Mouse (Mus musculus) layer of hippocampus, postnatal 25 days (tissue): Measurements from ENCODE around the gene Scrg1. TPM values are rescaled to one million over a fixed set of nuclear protein-coding genes. Genes with fewer than 3 reads are reported as not detected.
"Not testable (repeated sequence)": the region's sequence is repeated elsewhere in the genome, so short reads cannot be mapped to it uniquely, and the experiment has no call there.

ENCODE experiments used
- DNase-seq, 2 experiments: peaks; one replicate each; pipeline ENCODE4 v3.0.0; 2022; ENCODE audit warnings: mixed read lengths in 2 of 2, low spot score in 1 of 2; ENCODE audit errors: extremely low spot score in 1 of 2
- total RNA-seq, 2 experiments: library from RNA; stranded (reverse); gene quantifications; 2 replicates each; pipeline ENCODE4 v1.2.3; 2021

The Scrg1 gene
- total RNA-seq, 2 experiments from 2014 or later: 68.3 to 75.4 TPM

- not testable (repeated sequence) for DNase-seq
Observed at GRCm38 (mm10) chr8:57505500-57505899, 49.8 kb downstream of the Scrg1 start.

DNA sequence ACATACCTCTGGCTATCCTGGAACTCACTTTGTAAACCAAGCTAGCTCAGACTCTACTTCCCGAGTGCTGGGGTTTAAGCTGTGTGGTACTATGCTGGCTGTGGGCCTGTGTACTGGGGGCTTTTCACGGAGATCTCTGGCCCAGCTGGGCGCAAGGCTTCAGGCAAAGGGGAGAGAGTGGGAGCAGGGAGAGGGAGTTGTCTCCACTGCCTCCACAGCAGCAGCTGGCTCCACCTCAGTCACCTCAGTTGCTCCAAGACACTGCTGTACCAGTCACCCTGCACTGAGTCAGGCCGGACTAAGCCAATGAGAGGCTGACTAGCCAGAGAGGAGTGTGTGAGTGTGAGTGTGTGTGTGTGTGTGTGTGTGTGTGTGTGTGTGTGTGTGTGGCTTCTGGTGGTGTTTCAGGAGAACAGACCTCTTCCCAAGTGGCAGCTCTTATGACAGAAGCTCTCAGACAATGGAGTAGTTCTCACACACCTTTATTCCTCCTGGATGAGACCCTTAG lies 51.9 kb downstream of the Scrg1 start:
- DNase-seq: no peak

DNA sequence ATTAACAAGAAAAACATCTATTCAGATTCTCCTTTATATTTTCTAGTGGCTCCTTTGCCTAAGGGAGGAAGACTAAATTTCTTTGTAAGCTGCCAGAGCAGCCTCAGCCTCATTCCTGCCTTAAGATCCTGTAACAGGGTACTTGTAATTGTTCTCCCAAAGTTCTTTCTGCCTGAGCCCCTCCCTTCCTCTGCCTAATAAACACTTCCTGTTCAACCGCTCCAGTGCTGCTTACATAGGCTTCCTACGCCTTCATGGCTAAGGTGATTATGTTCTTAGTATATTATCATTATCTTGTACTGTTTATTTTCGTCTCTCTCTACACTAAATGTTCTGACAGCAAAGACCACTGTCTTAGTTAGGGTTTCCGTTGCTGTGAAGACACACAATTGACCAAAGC lies 52.9 kb downstream of the Scrg1 start:
- DNase-seq: no peak

DNA sequence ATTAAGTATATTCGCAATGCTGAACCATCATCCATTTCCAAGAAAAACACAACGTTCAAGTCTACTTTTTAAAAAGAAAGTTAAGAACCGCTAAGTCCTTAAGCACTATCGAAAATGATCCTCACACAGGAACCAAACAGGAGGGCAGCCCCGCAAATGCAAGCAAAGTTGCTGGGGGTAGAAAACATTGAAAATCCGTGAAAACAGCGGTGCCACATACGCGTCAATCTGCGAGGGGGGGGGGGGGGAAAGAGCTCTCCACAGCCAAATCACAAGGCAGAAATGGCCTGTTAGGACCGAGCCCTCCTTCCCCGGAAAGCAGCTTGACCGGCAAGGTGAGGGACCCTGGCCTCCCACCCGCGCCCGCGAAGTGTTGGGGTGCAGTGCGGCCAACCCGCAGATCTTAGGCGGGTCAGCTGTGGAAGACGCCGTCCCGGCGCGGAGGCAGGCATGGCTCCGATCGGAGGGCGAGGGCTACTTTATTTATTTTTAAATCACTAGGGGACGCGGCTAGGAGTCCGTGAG lies 55.1 kb downstream of the Scrg1 start:
- no peak for DNase-seq

GRCm38 (mm10) chr8:57511316-57512118 lies 55.8 kb downstream of the Scrg1 start, which contains the start of gene Hmgb2:
Gene Hmgb2 (plus strand): TSS chr8:57511907.
- DNase-seq: peak; percentile 94 to 95

DNA sequence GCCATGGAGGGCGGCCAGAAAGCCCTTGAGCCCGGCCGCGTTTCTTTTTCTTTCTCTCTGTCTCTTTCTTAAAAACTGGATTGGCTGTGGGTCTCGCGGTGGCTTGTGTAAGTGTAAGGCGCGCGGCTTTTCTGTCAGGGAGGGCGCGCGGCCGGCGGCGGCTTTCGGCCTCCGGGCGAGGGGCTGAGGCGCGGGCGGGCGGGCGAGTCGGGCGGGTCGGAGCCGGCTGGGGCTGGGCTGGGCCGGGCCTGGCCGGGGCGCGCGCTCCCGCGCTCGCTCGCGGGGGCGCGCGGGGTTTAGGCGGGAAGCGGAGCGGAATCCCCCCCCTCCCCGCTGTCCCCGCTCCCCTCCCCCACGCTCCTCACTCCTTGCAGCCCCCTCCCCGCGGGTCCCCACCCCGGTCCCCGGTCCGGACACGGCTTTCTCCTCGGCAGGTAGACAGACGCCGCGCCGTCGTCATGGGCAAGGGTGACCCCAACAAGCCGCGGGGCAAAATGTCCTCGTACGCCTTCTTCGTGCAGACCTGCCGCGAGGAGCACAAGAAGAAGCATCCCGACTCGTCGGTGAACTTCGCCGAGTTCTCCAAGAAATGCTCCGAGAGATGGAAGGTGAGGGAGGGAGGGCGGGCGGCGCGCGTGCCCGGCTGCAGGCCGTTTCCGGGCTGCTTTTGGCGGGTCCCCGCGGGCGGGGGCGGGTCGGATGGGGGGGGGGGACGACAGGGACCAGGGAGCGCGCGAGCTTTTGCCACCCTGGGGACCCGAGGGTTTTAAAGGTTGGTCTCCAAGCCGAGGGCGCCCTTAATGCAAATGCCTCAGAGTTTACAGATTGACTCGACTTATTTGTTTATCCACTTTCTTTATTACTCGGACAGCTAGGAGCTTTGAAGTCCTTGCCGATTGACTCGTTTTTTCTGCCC lies 56.7 kb downstream of the Scrg1 start:
- DNase-seq: no peak

DNA sequence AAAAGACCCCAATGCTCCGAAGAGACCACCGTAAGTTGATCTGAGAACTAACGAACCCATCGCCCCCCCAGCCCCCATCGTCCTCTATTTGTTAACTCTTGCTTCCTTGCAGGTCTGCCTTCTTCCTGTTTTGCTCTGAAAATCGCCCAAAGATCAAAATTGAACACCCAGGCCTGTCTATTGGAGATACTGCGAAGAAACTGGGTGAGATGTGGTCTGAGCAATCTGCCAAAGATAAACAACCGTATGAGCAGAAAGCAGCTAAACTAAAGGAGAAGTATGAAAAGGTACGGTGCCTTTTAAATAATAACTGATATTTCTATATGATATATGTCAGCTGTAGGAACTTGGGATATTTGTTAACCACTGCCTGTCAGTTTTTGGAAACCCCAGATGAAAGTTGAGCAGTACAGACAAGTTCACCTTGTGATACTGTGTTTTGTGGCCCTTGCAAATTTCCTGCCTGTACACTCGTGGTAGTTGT lies 57.5 kb downstream of the Scrg1 start:
- DNase-seq: not testable (repeated sequence)

DNA sequence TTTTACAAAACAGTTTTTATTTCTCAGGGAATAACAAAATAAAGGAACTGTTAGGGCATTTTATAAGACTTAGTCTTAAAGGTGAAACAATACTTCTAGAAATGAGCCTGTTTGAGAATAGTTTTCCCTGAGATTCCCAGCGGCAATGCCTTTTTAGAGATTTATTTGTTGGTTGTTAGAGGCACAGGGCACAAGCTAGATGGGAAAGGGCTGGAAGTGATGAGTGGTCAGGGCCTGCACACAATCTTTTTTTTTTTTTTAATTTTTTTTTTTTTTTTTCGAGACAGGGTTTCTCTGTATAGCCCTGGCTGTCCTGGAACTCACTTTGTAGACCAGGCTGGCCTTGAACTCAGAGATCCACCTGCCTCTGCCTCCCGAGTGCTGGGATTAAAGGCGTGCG lies 61.0 kb downstream of the Scrg1 start:
- not testable (repeated sequence) for DNase-seq

- DNase-seq: no peak
Observed at GRCm38 (mm10) chr8:57517723-57518122, 62.0 kb downstream of the Scrg1 start.

DNA sequence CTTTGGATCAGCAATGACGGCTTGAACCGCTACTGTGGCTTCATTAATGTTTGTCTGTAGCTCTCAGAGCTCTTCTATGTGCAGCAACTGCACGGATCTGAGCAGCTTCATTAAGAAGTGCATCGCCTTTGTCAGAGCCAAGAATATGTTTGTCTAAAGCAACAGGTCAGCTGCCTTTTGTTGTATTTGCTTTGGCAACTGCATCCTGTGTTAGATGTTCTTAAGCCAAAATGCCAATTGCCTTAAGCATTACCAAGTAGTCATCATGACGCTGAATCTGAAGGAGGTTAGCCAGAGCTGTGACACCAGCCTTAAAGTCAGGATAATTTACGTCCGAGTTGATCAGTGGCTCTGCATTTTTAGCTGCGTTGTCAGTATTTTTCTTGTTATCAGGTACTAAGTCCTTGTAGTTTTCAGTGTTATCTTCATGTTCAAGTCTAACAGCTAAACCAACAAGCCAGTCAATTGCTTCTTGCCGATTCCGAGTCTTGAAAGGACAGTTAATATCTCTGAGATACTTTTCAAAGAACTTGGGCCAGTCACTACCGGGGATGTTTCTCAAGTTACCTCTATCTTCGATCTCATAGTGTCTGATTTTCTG lies 64.6 kb downstream of the Scrg1 start:
- DNase-seq: no peak

Other genes with a start within 250 kb of the Scrg1 start
- not detected for gene Hand2, start 134.9 kb upstream of the Scrg1 start, total RNA-seq
- gene Sap30, start 31.9 kb downstream of the Scrg1 start, total RNA-seq: 10 to 100 TPM in 1 of 2 experiments, 1 to 10 TPM in 1; 9.3 to 12.9 TPM
- gene Hmgb2, start 56.0 kb downstream of the Scrg1 start, total RNA-seq: 1 to 10 TPM; 6.6 to 7.2 TPM
- gene Galnt7, start 197.1 kb downstream of the Scrg1 start, total RNA-seq: 10 to 100 TPM in 1 of 2 experiments, 1 to 10 TPM in 1; 9.1 to 10.5 TPM